Mouse (Mus musculus): ENCODE data around the gene Gm7073. TPM values are rescaled to one million over a fixed set of nuclear protein-coding genes. Genes with fewer than 3 reads are reported as not detected.

The Gm7073 gene
- polyA plus RNA-seq (2014; fragmentation: Illumina TruSeq; extraction: RNeasy Lipid Tissue Mini Kit (QIAGEN cat#74804); ENCODE audit: low read depth, low replicate concordance) = not detected

GRCm38 (mm10) chrX:60539149-60539548, at the start of gene Gm7073:
Gene Gm7073 (minus strand): TSS chrX:60539249.

Other genes starting within 250 kb of the Gm7073 start
- 257 TPM for gene Atp11c, start 53.4 kb upstream of the Gm7073 start, polyA plus RNA-seq (2014; fragmentation: Illumina TruSeq; extraction: RNeasy Lipid Tissue Mini Kit (QIAGEN cat#74804); ENCODE audit: low read depth, low replicate concordance)

Data from liver, adult 10 weeks (tissue).